Mouse (Mus musculus) heart, embryonic 12.5 days (tissue): ENCODE data around the gene Rrp7a. TPM values are rescaled to one million over a fixed set of nuclear protein-coding genes. Genes with fewer than 3 reads are reported as not detected.

ENCODE experiments used
- polyA plus RNA-seq: library from polyadenylated mRNA; unstranded; fragments of >200 nt; fragmentation: Nextera tagmentation; extraction: Ambion mirVana; gene quantifications from 2 replicates; pipeline ENCODE4 v1.2.1, GENCODE M21; 2016

Rrp7a gene
- polyA plus RNA-seq, 1 experiment from 2014 or later, result 44.8 TPM

Other genes starting within 250 kb of the Rrp7a start
- 5.4 and 6.4 TPM in 2 replicates for gene Tcf20, start 134.9 kb downstream of the Rrp7a start, polyA plus RNA-seq
- 1.7 and 1.9 TPM in 2 replicates for gene Nfam1, start 89.5 kb downstream of the Rrp7a start, polyA plus RNA-seq
- 58.9 and 68.8 TPM in 2 replicates for gene Serhl, start 33.3 kb downstream of the Rrp7a start, polyA plus RNA-seq
- 89.1 and 90.7 TPM in 2 replicates for gene Poldip3, start 26.6 kb upstream of the Rrp7a start, polyA plus RNA-seq
- 132 and 136 TPM in 2 replicates for gene Cyb5r3, start 49.8 kb upstream of the Rrp7a start, polyA plus RNA-seq
- gene A4galt, start 129.0 kb upstream of the Rrp7a start, polyA plus RNA-seq, result 0.18 TPM in 2 replicates
- gene Arfgap3, start 227.4 kb upstream of the Rrp7a start, polyA plus RNA-seq, result 29.4 and 31.6 TPM in 2 replicates